Mouse (Mus musculus): ENCODE results near the gene Clybl. TPM values are rescaled to one million over a fixed set of nuclear protein-coding genes. Genes with fewer than 3 reads are reported as not detected.

The Clybl gene
- polyA plus RNA-seq, 2 experiments: 13.3 to 20.4 TPM

DNA sequence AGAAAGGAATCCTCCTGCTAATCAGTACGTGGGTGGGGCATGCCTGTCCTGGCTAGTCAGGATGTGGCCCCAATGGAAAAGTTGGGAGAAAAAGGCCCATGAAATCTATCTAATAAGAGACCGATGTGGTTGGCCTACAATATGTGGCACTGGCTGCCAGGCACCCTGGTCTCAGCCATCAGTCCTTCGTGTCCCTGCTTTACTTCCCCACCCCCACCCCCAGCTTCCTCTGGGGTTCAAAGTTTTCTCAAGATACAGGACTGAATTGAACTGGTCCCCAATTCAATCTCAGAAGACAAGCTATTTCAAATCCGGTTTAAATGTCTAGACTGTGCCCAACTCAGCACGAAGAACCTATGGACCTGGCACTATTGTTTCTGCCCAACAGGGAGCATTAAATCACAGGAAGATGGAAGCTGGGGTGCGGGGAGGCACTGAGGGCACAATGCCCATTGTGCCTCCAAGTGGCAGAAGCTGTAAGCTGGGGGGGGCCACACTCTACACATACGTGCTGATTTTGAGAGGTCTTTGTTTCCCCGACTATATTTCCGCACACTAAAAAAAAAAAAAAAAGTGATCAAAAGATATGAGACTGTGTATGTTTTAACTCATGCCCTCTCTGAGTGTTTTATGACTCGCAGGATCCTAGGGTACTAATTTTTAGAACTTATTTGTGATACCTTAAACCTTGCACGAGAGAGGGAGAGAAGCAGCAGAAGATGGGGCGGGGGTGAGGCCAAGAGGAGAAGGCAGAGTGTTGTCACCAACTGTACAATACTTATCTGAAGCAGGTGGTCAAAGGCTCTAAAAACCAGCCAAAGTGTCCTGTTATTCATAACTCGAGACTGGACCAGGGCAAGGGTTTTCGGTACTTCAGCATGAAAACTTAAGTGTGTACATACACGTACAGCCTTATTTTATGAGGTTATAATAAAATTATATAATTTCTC lies 199.7 kb downstream of the Clybl start:
- no peaks in the 10 kb centered on the region for H3K4me1 ChIP-seq (ENCODE audit: control insufficient read depth, insufficient read depth, low read length)
- H3K9me3 ChIP-seq (ENCODE audit: control insufficient read depth, low read length): no peaks in the 10 kb centered on the region
- H3K4me3 ChIP-seq (replicated peaks; ENCODE audit: low read length): no peak overlapping the region
- DNase-seq (ENCODE audit: low spot score) (no peak), ATAC-seq (ENCODE audit: low FRiP score, low read depth) (no peak)
- H3K27ac ChIP-seq (replicated peaks; ENCODE audit: low read depth, low read length): no peak overlapping the region
- H3K27me3 ChIP-seq (ENCODE audit: control insufficient read depth, insufficient read depth, low read length): peaks cover 26% of the 10 kb centered on the region
- WGBS: 73% methylated on average over 15 of the region's 15 CpGs
- H3K36me3 ChIP-seq (ENCODE audit: control insufficient read depth, insufficient read depth, low read length): no peaks in the 10 kb centered on the region
- H3K9ac ChIP-seq (ENCODE audit: low read depth, low read length, severe bottlenecking): no peak overlapping the region
- no peak for TF ChIP-seq POLR2A (IDR thresholded peaks at IDR 0.05; ENCODE audit: borderline replicate concordance, extremely low read depth, insufficient read depth, insufficient read length)
- no peak overlapping the region for H3K4me2 ChIP-seq (replicated peaks; ENCODE audit: low read depth, low read length, severe bottlenecking)

DNA sequence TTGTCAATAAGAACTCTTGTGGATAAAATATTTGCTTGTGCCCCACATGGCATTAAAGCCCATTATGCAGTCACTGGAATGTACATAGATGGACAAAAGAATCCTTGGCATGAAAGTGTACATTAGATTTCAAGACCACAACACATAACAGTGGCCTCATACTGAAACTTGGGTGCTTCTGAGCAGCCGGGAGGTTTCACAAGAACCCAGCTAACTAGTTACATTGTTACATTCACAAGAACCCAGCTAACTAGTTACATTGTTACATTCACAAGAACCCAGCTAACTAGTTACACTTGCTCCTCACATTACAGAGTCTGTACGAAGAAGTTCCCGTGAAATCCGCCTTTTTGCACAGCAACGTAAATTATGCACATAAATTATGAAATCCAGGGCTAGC lies 200.8 kb downstream of the Clybl start:
- Histone ChIP-seq H3K9me3 (ENCODE audit: control insufficient read depth, low read length) (no peaks in the 10 kb centered on the region), H3K4me1 (ENCODE audit: control insufficient read depth, insufficient read depth, low read length) (no peaks in the 10 kb centered on the region), H3K36me3 (ENCODE audit: control insufficient read depth, insufficient read depth, low read length) (no peaks in the 10 kb centered on the region), H3K27me3 (ENCODE audit: control insufficient read depth, insufficient read depth, low read length) (peaks cover 20% of the 10 kb centered on the region; the same call in 1 of the 2 replicates), H3K9ac (ENCODE audit: low read depth, low read length, severe bottlenecking) (no peak overlapping the region), H3K27ac (replicated peaks; ENCODE audit: low read depth, low read length) (no peak overlapping the region), H3K4me2 (replicated peaks; ENCODE audit: low read depth, low read length, severe bottlenecking) (no peak overlapping the region), H3K4me3 (replicated peaks; ENCODE audit: low read length) (no peak overlapping the region)
- DNase-seq (ENCODE audit: low spot score): no peak
- WGBS: 74% methylated on average over 5 of the region's 5 CpGs
- no peak for ATAC-seq (ENCODE audit: low FRiP score, low read depth)
- no peak for TF ChIP-seq POLR2A (IDR thresholded peaks at IDR 0.05; ENCODE audit: borderline replicate concordance, extremely low read depth, insufficient read depth, insufficient read length)

DNA sequence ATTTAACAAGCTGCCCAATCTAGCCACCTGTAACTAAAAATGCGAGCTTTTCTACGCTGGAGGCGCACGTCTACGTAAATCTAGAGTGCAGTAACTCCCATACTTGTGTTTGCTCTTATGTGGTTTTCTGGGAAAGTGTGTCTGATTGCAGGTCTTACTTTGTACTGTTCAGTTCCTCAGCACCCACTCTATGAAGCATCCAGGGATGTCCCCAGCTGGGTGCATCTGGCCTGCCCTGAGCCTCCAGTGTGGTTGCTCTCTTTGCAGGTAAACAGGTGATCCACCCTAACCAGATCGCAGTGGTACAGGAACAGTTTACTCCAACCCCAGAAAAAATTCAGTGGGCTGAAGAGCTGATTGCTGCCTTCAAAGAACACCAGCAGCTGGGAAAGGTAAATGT lies 202.4 kb downstream of the Clybl start:
- DNase-seq (ENCODE audit: low spot score): no peak
- H3K9ac ChIP-seq (ENCODE audit: low read depth, low read length, severe bottlenecking): no peak overlapping the region
- no peak overlapping the region for H3K4me2 ChIP-seq (replicated peaks; ENCODE audit: low read depth, low read length, severe bottlenecking)
- H3K36me3 ChIP-seq (ENCODE audit: control insufficient read depth, insufficient read depth, low read length): no peaks in the 10 kb centered on the region
- no peak for ATAC-seq (ENCODE audit: low FRiP score, low read depth)
- H3K4me3 ChIP-seq (replicated peaks; ENCODE audit: low read length): no peak overlapping the region
- 63% methylated on average over 6 of the region's 6 CpGs for WGBS
- H3K27ac ChIP-seq (replicated peaks; ENCODE audit: low read depth, low read length): no peak overlapping the region
- no peaks in the 10 kb centered on the region for H3K4me1 ChIP-seq (ENCODE audit: control insufficient read depth, insufficient read depth, low read length)
- no peaks in the 10 kb centered on the region for H3K9me3 ChIP-seq (ENCODE audit: control insufficient read depth, low read length)
- H3K27me3 ChIP-seq (ENCODE audit: control insufficient read depth, insufficient read depth, low read length): peaks cover 30% of the 10 kb centered on the region; the same call in 1 of the 2 replicates
- TF ChIP-seq POLR2A (IDR thresholded peaks at IDR 0.05; ENCODE audit: borderline replicate concordance, extremely low read depth, insufficient read depth, insufficient read length): no peak

DNA sequence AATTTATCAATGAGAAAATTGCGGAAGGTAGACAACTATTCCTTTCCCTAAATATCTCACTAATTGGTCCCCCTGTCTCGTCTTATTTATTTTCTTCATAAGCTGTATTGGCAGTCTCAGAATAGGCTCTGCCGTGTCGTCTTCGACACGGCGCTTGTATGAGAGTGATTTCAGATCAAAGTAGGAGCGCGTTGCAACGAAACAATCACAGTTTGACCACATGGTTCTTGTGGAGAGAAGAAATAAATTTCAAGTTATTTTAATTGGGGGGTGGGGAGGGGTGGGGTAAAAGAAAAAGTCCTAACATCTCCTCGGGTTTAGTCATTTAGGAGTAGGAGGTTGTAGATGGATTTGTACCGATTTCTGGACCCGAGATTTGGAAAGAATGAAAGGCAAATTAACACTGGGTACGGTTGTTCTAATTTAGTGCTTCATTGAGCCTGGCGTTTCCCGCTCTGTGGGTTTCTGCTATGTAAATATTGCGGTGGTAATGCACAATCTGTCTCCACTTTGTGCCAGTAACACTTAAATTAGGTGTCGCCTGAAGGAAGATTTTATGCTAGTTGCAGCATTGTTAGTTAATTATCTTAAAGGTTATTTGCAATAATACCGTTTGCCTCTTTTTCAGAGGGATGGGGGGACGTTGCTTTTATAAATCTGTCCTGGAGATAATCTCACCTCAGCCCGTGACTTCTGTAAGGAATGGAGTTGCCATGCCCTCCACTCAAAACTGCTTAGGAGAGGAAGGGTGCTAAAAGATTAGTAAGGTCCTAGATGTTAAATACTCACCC lies 203.1 kb downstream of the Clybl start:
- no peak for ATAC-seq (ENCODE audit: low FRiP score, low read depth)
- Histone ChIP-seq H3K4me1 (ENCODE audit: control insufficient read depth, insufficient read depth, low read length) (no peaks in the 10 kb centered on the region), H3K9me3 (ENCODE audit: control insufficient read depth, low read length) (no peaks in the 10 kb centered on the region), H3K36me3 (ENCODE audit: control insufficient read depth, insufficient read depth, low read length) (no peaks in the 10 kb centered on the region), H3K4me2 (replicated peaks; ENCODE audit: low read depth, low read length, severe bottlenecking) (no peak overlapping the region), H3K4me3 (replicated peaks; ENCODE audit: low read length) (no peak overlapping the region), H3K27ac (replicated peaks; ENCODE audit: low read depth, low read length) (no peak overlapping the region), H3K27me3 (ENCODE audit: control insufficient read depth, insufficient read depth, low read length) (peaks cover 33% of the 10 kb centered on the region; the same call in 1 of the 2 replicates), H3K9ac (ENCODE audit: low read depth, low read length, severe bottlenecking) (no peak overlapping the region)
- WGBS: 23% methylated on average over 21 of the region's 21 CpGs
- TF ChIP-seq POLR2A (IDR thresholded peaks at IDR 0.05; ENCODE audit: borderline replicate concordance, extremely low read depth, insufficient read depth, insufficient read length): no peak
- no peak for DNase-seq (ENCODE audit: low spot score)

DNA sequence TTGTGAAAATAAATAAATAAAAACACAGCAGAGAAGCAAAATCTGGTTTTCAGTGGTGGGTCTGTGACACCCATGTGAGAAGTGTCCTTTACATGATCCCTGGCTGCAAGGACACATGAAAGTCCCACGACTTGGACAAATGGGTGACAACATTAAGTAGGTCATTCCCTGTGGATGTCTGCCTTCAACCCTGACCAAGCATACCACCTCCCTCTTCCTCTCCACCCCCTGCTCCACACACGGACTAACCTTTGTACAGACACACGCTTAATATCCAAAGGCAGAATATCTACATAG lies 203.7 kb downstream of the Clybl start:
- Histone ChIP-seq H3K36me3 (ENCODE audit: control insufficient read depth, insufficient read depth, low read length) (no peaks in the 10 kb centered on the region), H3K9me3 (ENCODE audit: control insufficient read depth, low read length) (no peaks in the 10 kb centered on the region), H3K9ac (ENCODE audit: low read depth, low read length, severe bottlenecking) (no peak overlapping the region), H3K27me3 (ENCODE audit: control insufficient read depth, insufficient read depth, low read length) (peaks cover 39% of the 10 kb centered on the region; the same call in 1 of the 2 replicates), H3K4me3 (replicated peaks; ENCODE audit: low read length) (no peak overlapping the region), H3K4me1 (ENCODE audit: control insufficient read depth, insufficient read depth, low read length) (no peaks in the 10 kb centered on the region), H3K27ac (replicated peaks; ENCODE audit: low read depth, low read length) (no peak overlapping the region), H3K4me2 (replicated peaks; ENCODE audit: low read depth, low read length, severe bottlenecking) (no peak overlapping the region)
- no peak for DNase-seq (ENCODE audit: low spot score)
- no peak for ATAC-seq (ENCODE audit: low FRiP score, low read depth)
- no peak for TF ChIP-seq POLR2A (IDR thresholded peaks at IDR 0.05; ENCODE audit: borderline replicate concordance, extremely low read depth, insufficient read depth, insufficient read length)
- 65% methylated on average over 3 of the region's 3 CpGs for WGBS

Data from limb, embryonic 14.5 days (tissue).